Mouse (Mus musculus) brain, embryonic 14.5 days (tissue): ENCODE measurements around the gene Ppp1ca. TPM values are rescaled to one million over a fixed set of nuclear protein-coding genes. Genes with fewer than 3 reads are reported as not detected.

Experiments
- DNase-seq: peaks from one replicate; pipeline ENCODE4 v3.0.0-alpha.2; 2011; ENCODE audit warnings: low read depth
- CTCF ChIP-seq: fragments of 200-500 bp; IDR thresholded peaks from 2 replicates; pipeline ENCODE4 v1.5.1; 2012; ENCODE audit warnings: inconsistent platforms, mild to moderate bottlenecking, moderate library complexity, borderline replicate concordance; ENCODE audit not compliant: insufficient read depth, insufficient read length; ENCODE audit errors: extremely low read depth
- POLR2A ChIP-seq: fragments of 200-500 bp; IDR thresholded peaks from 2 replicates; pipeline ENCODE4 v1.6.1; 2012; ENCODE audit warnings: mild to moderate bottlenecking, inconsistent platforms, borderline replicate concordance; ENCODE audit not compliant: poor library complexity, insufficient read depth, insufficient read length, severe bottlenecking; ENCODE audit errors: extremely low read depth
- polyA plus RNA-seq: library from polyadenylated mRNA; depleted of rRNA; stranded (reverse); fragments of >200 nt; gene quantifications from 2 replicates; pipeline ENCODE4 v1.2.3, GENCODE M21; 2012; rRNA removed

Gene Ppp1ca
- 426 and 472 TPM in 2 replicates for polyA plus RNA-seq

DNA sequence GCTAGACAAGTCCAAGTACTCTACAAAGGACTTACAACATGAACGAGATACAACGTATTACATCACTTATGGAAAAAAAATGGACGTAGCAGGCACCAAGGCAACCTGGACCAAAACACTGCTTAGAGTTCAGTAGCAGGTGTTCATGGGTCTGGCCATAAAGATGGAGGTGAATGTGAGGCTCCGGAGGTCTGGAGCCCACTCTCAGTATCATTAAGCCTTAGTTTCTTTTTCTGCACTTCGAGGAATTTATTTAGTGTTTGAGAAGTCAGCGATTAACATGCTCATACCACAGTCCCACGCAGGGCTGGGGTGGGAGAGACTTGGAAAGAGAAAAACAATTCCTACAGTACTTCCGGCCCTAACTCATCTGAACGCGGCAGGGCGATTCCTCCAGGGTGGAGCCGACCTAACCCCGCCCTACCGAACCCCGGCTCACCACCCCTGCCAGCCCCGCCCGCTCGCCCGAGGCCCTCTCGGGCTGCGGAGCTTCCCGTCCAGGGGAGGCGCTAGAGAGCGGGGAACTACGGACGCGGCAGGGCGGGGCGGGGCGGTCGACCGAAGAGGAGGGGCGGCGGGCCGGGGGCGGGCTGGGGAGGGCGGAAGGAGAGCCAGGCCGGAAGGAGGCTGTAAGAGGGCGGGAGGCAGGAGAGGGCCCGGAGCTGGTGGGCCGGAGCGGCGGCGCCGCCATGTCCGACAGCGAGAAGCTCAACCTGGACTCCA, at the start of gene Ppp1ca:
TSS of gene Ppp1ca (plus strand) at position 538 of the 723 bp plus-strand sequence.
- peak; percentile 97 for DNase-seq
- TF ChIP-seq CTCF (peak; percentile 70; the same call in 1 of the 2 replicates), POLR2A (peak; percentile 96)

DNA sequence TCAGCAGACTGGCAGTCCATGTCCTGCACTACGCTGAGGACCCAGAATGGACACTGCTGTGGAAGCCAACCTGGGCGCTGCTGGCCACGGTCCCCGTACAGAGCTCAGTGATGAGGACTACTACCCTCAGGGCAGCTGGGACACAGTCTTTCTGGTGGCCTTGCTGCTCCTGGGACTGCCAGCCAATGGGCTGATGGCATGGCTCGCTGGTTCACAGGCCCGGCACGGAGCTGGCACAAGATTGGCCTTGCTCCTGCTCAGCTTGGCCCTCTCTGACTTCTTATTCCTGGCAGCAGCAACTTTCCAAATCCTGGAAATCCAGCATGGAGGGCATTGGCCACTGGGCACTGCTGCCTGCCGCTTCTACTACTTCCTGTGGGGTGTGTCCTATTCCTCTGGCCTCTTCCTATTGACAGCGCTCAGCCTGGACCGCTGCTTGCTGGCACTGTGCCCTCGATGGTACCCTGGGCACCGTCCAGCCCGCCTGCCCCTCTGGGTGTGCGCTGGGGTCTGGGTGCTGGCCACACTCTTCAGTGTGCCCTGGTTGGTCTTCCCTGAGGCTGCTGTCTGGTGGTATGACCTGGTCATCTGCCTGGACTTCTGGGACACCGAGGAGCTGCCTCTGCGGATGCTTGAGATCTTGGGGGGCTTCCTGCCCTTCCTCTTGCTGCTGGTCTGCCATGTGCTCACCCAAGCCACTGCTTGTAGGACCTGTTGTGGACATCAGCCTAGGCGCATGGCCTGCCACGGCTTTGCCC, 49.3 kb upstream of the Ppp1ca start:
- TF ChIP-seq POLR2A: no peak
- TF ChIP-seq CTCF: no peak
- DNase-seq: no peak

DNA sequence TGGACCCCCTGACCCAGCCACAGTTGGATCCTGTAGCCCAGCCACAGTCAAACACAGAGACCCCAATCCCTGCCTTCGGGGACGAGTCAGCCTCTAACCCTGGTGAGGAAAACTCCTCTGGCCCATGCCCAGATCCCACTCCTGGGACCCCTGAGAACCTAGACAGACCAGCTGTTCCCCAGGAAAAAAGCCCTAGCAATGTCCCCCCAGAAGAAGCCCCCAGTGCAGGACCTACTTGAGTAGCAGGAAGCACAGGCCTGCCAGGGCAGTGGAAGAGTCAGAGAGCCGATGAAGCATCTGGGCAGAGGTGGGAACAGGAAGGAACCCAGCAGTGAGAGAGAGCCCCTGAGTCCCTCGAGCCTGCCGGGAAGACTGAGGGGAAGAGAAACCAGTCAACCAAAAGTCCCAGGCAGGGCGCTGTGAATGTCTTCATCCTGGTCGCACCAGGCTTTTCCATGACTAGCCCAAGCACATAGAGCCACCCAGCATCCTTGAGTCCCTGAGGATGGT, 48.1 kb upstream of the Ppp1ca start, which contains the start of gene Cabp4:
TSS of gene Cabp4 (minus strand) at position 275 of the 510 bp plus-strand sequence.
- TF ChIP-seq CTCF: no peak
- no peak for TF ChIP-seq POLR2A
- DNase-seq: no peak

DNA sequence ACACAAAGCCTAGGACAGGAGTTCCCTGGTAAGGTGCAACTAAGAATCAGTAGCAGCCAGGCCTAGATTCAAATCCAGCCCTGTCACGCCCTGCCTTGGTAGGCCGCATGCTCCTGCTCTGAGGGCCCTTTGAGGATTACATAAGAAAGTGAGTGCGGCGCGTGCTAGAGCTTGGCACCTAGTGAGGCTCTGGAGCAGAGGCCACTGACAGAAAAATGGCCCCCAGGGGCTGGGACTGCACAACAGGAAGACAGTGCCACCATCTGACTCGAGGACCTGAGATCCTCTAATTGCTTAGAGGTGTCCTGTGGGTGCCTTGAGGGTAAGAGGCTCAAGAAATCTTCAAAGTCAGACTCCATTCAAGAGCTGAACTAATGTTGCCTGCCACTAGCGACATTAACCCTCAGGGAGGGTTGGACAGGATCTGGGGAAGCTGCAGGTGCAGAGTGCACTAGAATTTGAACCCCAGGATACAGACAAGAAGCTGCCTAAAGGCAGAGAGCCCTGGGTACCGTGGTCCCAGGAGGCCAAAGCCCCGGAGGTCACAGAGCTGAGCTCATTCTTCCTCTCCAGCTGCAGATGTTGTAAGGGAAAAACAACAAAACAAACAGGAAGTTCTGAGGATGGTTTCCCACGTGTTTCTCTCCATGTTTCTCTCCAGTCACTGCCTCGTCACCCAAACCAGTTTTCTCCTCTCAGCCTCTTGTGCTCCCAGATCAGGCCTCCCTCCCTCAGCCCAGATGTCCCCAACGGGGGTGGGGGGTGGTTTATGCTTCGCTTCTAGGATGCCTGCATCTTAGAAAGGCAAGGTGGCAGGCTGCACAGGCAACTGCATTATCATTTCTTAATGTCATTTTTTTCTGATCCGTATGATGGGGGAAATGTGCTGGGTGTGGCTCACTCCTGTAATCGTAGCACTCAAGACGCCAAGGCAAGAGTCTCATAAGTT, 47.0 kb upstream of the Ppp1ca start:
- DNase-seq: no peak
- TF ChIP-seq CTCF (no peak), POLR2A (no peak)

DNA sequence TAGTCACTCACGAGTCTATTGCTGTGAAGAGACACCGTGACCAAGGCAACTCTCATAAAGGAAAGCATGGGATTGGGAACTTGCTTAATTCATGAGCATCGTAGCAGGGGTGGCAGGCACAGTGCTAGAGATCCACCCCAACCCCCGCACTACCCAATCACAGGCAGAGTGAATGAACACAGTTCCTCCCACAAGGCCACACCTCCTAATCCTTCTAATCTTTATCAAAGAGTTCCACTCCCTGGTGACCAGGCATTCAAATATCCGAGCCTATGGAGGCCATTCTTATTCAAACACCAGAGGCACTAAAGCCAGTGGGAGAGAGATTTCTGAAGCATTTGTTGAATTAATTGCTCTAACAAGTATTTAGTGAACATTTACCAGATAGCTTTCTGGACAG, 45.9 kb upstream of the Ppp1ca start:
- TF ChIP-seq POLR2A: no peak

DNA sequence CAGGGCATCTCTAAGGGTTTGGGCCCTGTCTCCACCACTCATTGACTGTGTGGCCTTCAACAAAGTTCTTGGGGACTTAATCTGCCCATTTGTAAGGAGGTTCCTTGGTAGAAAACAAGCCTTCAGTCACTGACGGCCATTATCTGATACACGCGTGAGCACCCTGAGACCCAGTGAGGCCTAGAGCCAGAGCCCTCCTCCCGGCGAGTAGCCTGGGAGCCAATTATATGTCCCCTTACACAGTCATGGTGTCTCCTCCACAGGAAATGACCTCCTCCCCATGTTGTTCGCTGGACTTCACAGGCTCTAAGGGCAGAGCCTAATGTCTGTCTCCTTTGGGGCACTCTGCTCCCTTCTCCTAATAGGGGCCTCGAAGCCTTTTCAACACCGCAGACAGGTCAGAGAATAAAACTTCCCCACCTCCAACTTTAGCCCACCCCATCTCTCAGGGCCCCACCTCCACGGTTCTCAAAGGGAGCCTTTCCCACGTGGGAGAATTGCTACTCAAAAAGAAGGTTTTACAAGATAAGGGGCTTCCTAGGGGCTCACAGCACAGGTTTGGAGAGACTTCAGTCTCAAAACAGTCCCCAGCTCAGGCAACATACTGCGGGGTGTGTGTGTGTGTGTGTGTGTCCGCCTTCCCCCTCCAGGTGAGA, 45.4 kb upstream of the Ppp1ca start:
- TF ChIP-seq POLR2A: no peak
- no peak for TF ChIP-seq CTCF

More for the DNA sequence above, 45.9 kb upstream of the Ppp1ca start:
- no peak for DNase-seq

DNA sequence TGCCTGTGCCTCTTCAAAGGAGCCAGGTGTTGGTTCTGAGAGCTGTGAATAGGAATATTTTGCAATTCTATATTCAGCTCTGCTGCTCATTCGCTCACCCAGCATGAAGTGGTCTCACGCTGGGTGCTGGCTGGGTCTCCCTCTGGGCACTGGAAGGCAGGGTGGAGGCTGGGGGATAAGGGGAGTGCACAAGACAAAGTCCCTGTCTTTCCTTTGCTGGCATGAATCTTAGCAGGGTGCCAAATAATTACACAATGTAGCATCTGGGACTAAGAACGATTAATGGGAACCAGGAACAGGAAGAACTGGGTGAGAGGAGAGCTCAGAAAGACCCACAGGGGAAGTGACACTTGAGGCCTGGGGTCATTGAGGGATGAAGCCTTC, 44.9 kb upstream of the Ppp1ca start:
- TF ChIP-seq POLR2A (no peak), CTCF (no peak)
- no peak for DNase-seq

More for the DNA sequence above, 45.4 kb upstream of the Ppp1ca start:
- DNase-seq: no peak

DNA sequence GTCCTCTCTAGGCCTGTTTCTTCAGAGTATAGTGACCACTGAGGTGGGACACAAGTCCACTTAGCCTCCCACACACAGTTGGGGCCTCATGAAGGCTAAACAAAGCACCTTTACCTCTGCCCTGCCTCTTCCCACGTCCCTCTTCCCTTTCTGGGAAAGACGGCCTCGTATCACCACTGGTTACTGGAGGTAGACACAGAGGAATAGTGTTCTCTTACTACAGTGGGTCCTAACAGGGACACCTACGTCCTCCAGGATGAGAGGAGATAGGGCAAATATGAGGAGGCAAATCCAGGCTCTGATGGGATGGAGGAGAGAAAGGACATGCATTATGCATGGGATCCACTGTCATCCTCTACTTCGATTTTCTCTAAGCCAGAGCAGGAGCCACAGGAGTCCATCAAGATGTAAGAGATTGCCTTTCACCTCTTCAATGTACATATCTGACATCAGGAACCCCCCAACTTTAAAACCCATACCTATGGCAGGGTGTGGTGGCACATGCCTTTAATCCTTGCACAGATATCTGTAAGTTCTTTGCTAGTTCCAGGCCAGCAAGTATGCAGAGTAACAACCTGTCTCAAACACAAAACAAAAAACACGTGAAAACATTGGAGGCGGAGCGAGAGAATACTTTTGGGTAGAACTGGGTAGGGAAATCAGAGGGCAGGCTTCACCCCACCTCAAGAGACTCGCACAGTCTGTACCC, 43.9 kb upstream of the Ppp1ca start:
- no peak for TF ChIP-seq POLR2A
- TF ChIP-seq CTCF: no peak
- DNase-seq: no peak

DNA sequence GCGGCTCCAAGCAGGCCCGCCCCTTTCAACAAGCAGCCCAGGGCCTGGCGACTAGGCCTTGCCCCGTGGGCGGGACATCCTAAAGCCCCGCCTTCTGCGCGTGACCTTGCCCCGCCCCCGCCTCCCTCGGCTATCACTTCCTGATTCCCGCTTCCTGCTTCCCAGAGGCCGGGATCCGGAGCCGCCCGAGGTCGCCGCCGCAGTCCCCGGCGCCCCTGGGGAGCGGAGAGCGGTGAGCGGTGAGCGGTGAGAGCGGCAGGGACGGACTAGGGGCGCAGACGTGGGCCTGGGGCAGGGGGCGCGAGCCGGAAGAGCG, 43.4 kb upstream of the Ppp1ca start, which contains the start of gene Coro1b:
TSS of gene Coro1b (plus strand) at position 129 of the 316 bp plus-strand sequence.
- TF ChIP-seq POLR2A (peak; percentile 44; the same call in 1 of the 2 replicates), CTCF (no peak)
- DNase-seq: peak; percentile 96

DNA sequence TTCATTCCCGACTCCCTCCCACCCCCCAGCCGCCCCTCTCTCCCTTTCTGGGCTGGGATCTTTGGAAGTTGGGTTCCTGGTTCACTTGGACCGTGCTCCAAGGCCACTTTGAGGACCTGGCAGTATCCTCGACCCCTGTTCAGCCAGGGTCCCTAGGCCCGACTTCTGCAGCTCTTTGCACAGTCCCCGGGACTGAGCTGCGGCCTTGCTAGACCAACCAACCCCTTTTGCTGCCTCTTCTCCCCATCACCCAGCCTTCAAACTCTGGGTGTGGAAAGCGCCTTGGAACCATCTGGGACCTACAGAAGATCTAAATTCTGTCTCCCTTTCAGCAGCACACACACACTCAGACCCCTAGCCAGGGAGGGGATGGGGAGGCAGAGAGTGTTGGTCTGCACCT, 43.0 kb upstream of the Ppp1ca start:
- no peak for DNase-seq
- TF ChIP-seq CTCF: no peak
- TF ChIP-seq POLR2A: no peak

DNA sequence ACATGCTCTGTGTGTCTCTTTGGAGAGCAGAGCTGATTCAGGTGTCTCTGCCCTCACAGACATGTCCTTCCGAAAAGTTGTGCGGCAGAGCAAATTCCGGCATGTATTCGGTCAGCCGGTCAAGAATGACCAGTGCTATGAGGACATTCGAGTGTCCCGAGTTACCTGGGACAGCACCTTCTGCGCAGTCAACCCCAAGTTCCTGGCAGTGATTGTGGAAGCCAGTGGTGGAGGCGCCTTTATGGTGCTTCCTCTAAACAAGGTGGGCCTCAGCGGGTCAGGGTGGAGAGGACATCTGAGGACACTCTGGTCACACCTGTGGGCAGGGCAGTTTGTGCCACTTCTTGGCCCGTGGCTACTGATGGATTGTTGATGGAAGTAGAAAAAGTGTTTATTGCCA, 42.6 kb upstream of the Ppp1ca start:
- no peak for DNase-seq
- TF ChIP-seq POLR2A: no peak
- TF ChIP-seq CTCF: no peak
